Mouse (Mus musculus): ENCODE measurements around the gene Cd48. TPM values are rescaled to one million over a fixed set of nuclear protein-coding genes. Genes with fewer than 3 reads are reported as not detected.
"Not testable (repeated sequence)": the region's sequence is repeated elsewhere in the genome, so short reads cannot be mapped to it uniquely, and the experiment has no call there.

Gene Cd48
- polyA plus RNA-seq, 1 experiment from 2014 or later = not detected

- CTCF ChIA-PET = no interaction called here
- POLR2A ChIA-PET = no interaction called here
- no peaks in the 10 kb centered on the region for H3K27me3 ChIP-seq
- in situ Hi-C loops (cut with MboI; ENCODE audit: low pct_unique_long_range_greater_than_20kb) = no loop called here
- ATAC-seq (no peak), DNase-seq (ENCODE audit: low read depth, low spot score) (no peak)
- no peak for TF ChIP-seq CTCF (IDR thresholded peaks at IDR 0.05)
These were observed 20.3 kb upstream of the Cd48 start for GRCm38 (mm10) chr1:171661482-171661881.

GRCm38 (mm10) chr1:171663757-171664156, 18.1 kb upstream of the Cd48 start:
- ATAC-seq = no peak
- no peak for DNase-seq (ENCODE audit: low read depth, low spot score)
- POLR2A ChIA-PET = no interaction called here
- in situ Hi-C loops (cut with MboI; ENCODE audit: low pct_unique_long_range_greater_than_20kb) = no loop called here
- CTCF ChIA-PET = no interaction called here
- no peak for TF ChIP-seq CTCF (IDR thresholded peaks at IDR 0.05)
- no peaks in the 10 kb centered on the region for H3K27me3 ChIP-seq

- ChIA-PET CTCF (no interaction called here), POLR2A (no interaction called here)
- DNase-seq (ENCODE audit: low read depth, low spot score) = no peak
- TF ChIP-seq CTCF (IDR thresholded peaks at IDR 0.05) = no peak
- in situ Hi-C loops (cut with MboI; ENCODE audit: low pct_unique_long_range_greater_than_20kb) = no loop called here
- no peak for ATAC-seq
- H3K27me3 ChIP-seq = no peaks in the 10 kb centered on the region
These were observed 15.5 kb upstream of the Cd48 start for GRCm38 (mm10) chr1:171666350-171666749.

- POLR2A ChIA-PET = no interaction called here
- no peaks in the 10 kb centered on the region for H3K27me3 ChIP-seq
- no peak for TF ChIP-seq CTCF (IDR thresholded peaks at IDR 0.05)
- no peak for ATAC-seq
- no peak for DNase-seq (ENCODE audit: low read depth, low spot score)
- in situ Hi-C loops (cut with MboI; ENCODE audit: low pct_unique_long_range_greater_than_20kb) = no loop called here
- CTCF ChIA-PET = no interaction called here
These were observed 14.6 kb upstream of the Cd48 start for GRCm38 (mm10) chr1:171667160-171667559.

GRCm38 (mm10) chr1:171672451-171672850, 9.4 kb upstream of the Cd48 start:
- DNase-seq (ENCODE audit: low read depth, low spot score); in situ Hi-C loops (cut with MboI; ENCODE audit: low pct_unique_long_range_greater_than_20kb); POLR2A ChIA-PET; ATAC-seq; CTCF ChIA-PET; H3K27me3 ChIP-seq: not testable (repeated sequence)

GRCm38 (mm10) chr1:171672854-171673475, 8.8 kb upstream of the Cd48 start:
- H3K27me3 ChIP-seq = no peaks in the 10 kb centered on the region
- POLR2A ChIA-PET = interaction anchor here (0.6 kb wide), 1 partner anchor 15 kb away, joined by 3 read pairs; no protein-coding TSS in a partner anchor
- ATAC-seq (no peak), DNase-seq (ENCODE audit: low read depth, low spot score) (no peak)
- in situ Hi-C loops (cut with MboI; ENCODE audit: low pct_unique_long_range_greater_than_20kb) = no loop called here
- CTCF ChIA-PET = no interaction called here
- no peak for TF ChIP-seq CTCF (IDR thresholded peaks at IDR 0.05)

GRCm38 (mm10) chr1:171674467-171674866, 7.3 kb upstream of the Cd48 start:
- POLR2A ChIA-PET = no interaction called here
- ATAC-seq (no peak), DNase-seq (ENCODE audit: low read depth, low spot score) (no peak)
- CTCF ChIA-PET = no interaction called here
- in situ Hi-C loops (cut with MboI; ENCODE audit: low pct_unique_long_range_greater_than_20kb) = no loop called here
- TF ChIP-seq CTCF (IDR thresholded peaks at IDR 0.05) = no peak
- no peaks in the 10 kb centered on the region for H3K27me3 ChIP-seq

- ChIA-PET POLR2A (no interaction called here), CTCF (no interaction called here)
- in situ Hi-C loops (cut with MboI; ENCODE audit: low pct_unique_long_range_greater_than_20kb) = no loop called here
- no peak for TF ChIP-seq CTCF (IDR thresholded peaks at IDR 0.05)
- ATAC-seq (no peak), DNase-seq (ENCODE audit: low read depth, low spot score) (no peak)
- no peaks in the 10 kb centered on the region for H3K27me3 ChIP-seq
These were observed 4.1 kb upstream of the Cd48 start for GRCm38 (mm10) chr1:171677721-171678120.

GRCm38 (mm10) chr1:171681009-171681408, 800 bp upstream of the Cd48 start:
- in situ Hi-C loops (cut with MboI; ENCODE audit: low pct_unique_long_range_greater_than_20kb) = no loop called here
- ATAC-seq = no peak
- ChIA-PET POLR2A (no interaction called here), CTCF (no interaction called here)
- no peak for TF ChIP-seq CTCF (IDR thresholded peaks at IDR 0.05)
- DNase-seq (ENCODE audit: low read depth, low spot score) = no peak
- H3K27me3 ChIP-seq = no peaks in the 10 kb centered on the region

GRCm38 (mm10) chr1:171684923-171685322, 3.1 kb downstream of the Cd48 start:
- in situ Hi-C loops (cut with MboI; ENCODE audit: low pct_unique_long_range_greater_than_20kb) = no loop called here
- DNase-seq (ENCODE audit: low read depth, low spot score) (no peak), ATAC-seq (no peak)
- ChIA-PET POLR2A (no interaction called here), CTCF (no interaction called here)
- H3K27me3 ChIP-seq = no peaks in the 10 kb centered on the region
- no peak for TF ChIP-seq CTCF (IDR thresholded peaks at IDR 0.05)

GRCm38 (mm10) chr1:171687320-171687719, 5.5 kb downstream of the Cd48 start:
- CTCF ChIA-PET = no interaction called here
- POLR2A ChIA-PET = no interaction called here
- H3K27me3 ChIP-seq = no peaks in the 10 kb centered on the region
- in situ Hi-C loops (cut with MboI; ENCODE audit: low pct_unique_long_range_greater_than_20kb) = no loop called here
- DNase-seq (ENCODE audit: low read depth, low spot score) (no peak), ATAC-seq (no peak)
- TF ChIP-seq CTCF (IDR thresholded peaks at IDR 0.05) = no peak

GRCm38 (mm10) chr1:171693918-171694317, 12.1 kb downstream of the Cd48 start:
- ATAC-seq = no peak
- in situ Hi-C loops (cut with MboI; ENCODE audit: low pct_unique_long_range_greater_than_20kb) = no loop called here
- no peak for TF ChIP-seq CTCF (IDR thresholded peaks at IDR 0.05)
- H3K27me3 ChIP-seq = no peaks in the 10 kb centered on the region
- CTCF ChIA-PET = no interaction called here
- POLR2A ChIA-PET = no interaction called here
- DNase-seq (ENCODE audit: low read depth, low spot score) = no peak

Measured in Patski (cell line).